ENCODE assay signal across 7 mouse cellular contexts in the genomic region with DNA sequence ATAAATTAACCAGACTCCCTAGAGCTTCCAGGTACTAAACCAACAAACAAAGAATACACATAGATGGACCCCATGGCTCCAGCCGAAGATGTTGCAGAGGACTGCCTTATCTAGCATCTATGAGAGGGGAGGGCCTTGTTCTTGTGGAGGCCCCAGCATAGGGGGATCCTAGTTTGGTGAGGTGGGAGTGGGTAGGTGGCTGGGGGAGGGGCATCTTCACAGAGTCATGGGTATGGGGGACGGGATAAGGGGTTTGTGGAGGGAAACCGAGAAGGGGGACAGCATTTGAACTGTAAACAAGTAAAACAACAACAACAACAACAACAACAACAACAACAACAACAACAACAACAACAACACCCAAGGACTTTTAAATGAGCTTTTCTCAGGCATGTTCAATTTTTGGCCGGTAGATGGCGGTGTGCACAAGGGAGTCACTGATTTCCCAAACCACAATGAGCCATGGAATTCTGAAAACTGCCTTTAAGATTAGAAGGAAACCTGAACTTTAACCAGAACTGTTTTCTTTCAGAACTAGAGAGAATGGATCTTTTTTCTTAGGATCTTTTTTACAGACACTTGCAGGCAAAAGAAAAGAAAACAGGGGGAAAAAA.
DNase-seq lines count a peak whose midpoint lies in the region; ATAC-seq lines count a peak whose summit lies in the region.
"Not testable (repeated sequence)": the region's sequence is repeated elsewhere in the genome, so short reads cannot be mapped to it uniquely, and the experiment has no call there.

No protein-coding gene starts in this region.

- not testable (repeated sequence) for H3K27me3 ChIP-seq in forebrain, embryonic 16.5 days (replicated peaks; ENCODE audit: control insufficient read depth, insufficient read depth, low read length); limb, embryonic 11.5 days (ENCODE audit: control insufficient read depth, insufficient read depth, low read length)

- H3K4me1 ChIP-seq in forebrain, embryonic 16.5 days (replicated peaks; ENCODE audit: control insufficient read depth, insufficient read depth, low read length); limb, embryonic 11.5 days (ENCODE audit: control insufficient read depth, insufficient read depth, low read length): not testable (repeated sequence)

- DNase-seq in adrenal gland, postnatal 14 days, result peak; percentile 6
- DNase-seq in embryo, embryonic 10.5 days (ENCODE audit: low spot score), result peak; percentile 67
- DNase-seq in induced T-regulatory cell, adult 2 months (ENCODE audit: low read depth), result peak; percentile 4
- DNase-seq in limb, embryonic 11.5 days (ENCODE audit: low spot score), result peak; percentile 68
- DNase-seq in mesoderm, embryonic 11.5 days (ENCODE audit: low read depth, low spot score), result peak; percentile 38
- peak; percentile 51 for DNase-seq in retina, postnatal 1 day

- not testable (repeated sequence) for H3K4me2 ChIP-seq in forebrain, embryonic 16.5 days (ENCODE audit: low read length); limb, embryonic 11.5 days (ENCODE audit: low read depth, severe bottlenecking)

- not testable (repeated sequence) for H3K9ac ChIP-seq in forebrain, embryonic 16.5 days (replicated peaks; ENCODE audit: low read depth, low read length); limb, embryonic 11.5 days (ENCODE audit: low read length)

- not testable (repeated sequence) for H3K4me3 ChIP-seq in forebrain, embryonic 16.5 days (replicated peaks; ENCODE audit: low read length); limb, embryonic 11.5 days (ENCODE audit: low read depth, low read length)

- H3K27ac ChIP-seq in forebrain, embryonic 16.5 days (ENCODE audit: low read length); limb, embryonic 11.5 days (replicated peaks; ENCODE audit: low read depth, low read length): not testable (repeated sequence)

- WGBS in forebrain, embryonic 16.5 days, result 12% methylated on average over 5 of the region's 5 CpGs
- WGBS in limb, embryonic 11.5 days, result 19% methylated on average over 5 of the region's 5 CpGs

- peak; percentile 43; the same call in 1 of the 2 replicates for ATAC-seq in forebrain, embryonic 16.5 days
- ATAC-seq in limb, embryonic 11.5 days (ENCODE audit: insufficient number of reproducible peaks, low FRiP score, low TSS enrichment, low read depth), result not testable (repeated sequence)

- H3K9me3 ChIP-seq in forebrain, embryonic 16.5 days (ENCODE audit: control insufficient read depth, low read length); limb, embryonic 11.5 days (ENCODE audit: control insufficient read depth, low read length): not testable (repeated sequence)

- H3K36me3 ChIP-seq in forebrain, embryonic 16.5 days (ENCODE audit: control insufficient read depth, insufficient read depth); limb, embryonic 11.5 days (ENCODE audit: control insufficient read depth, insufficient read depth, low read length): not testable (repeated sequence)

Comparison
In these comparisons a context has a peak if more than half of its experiments do, and no peak if none do; other contexts are left out.
1. DNase-seq: peak in every context shown above with its lines; median percentile 68 in limb, embryonic 11.5 days; 67 in embryo, embryonic 10.5 days; 51 in retina, postnatal 1 day; 38 in mesoderm, embryonic 11.5 days; 6 in adrenal gland, postnatal 14 days; 4 in induced T-regulatory cell, adult 2 months.